In the genomic region with DNA sequence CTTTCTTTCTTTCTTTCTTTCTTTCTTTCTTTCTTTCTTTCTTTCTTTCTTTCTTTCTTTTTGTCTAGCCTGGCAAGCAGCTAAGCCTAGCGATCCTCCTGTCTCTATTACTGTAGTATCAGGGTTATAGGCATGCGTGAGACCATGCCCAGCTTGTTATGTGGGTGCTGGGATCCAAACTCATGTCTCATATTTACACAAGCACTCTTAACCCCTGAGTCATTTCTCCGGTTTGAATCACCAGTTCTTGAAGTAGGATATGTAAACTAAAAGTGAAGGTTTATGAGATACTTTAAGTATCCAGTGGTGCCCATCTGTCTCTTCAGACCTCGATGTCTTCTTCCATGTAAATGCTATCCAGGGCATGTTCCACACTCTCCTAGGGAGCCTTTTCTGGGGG, we compare ENCODE assay signal across 27 mouse cellular contexts. TPM values are rescaled to one million over a fixed set of nuclear protein-coding genes. Genes with fewer than 3 reads are reported as not detected.
DNase-seq lines count a peak whose midpoint lies in the region; ATAC-seq and TF ChIP-seq lines count a peak whose summit lies in the region.
"Had no signal": no experiment of that assay in that cellular context is flagged by ENCODE, and none has a peak within 500 bp of the region (broad histone marks: within the 10 kb centered on the region; RNA-seq: fewer than 3 reads in every experiment).

No protein-coding gene starts in this region.

- H3K79me2 ChIP-seq in myocyte (ENCODE audit: control insufficient read depth, insufficient read depth): no peaks in the 10 kb centered on the region

- ATAC-seq in hindbrain, embryonic 14.5 days (ENCODE audit: low FRiP score): no peak
- ATAC-seq: forebrain, embryonic 13.5 days; forebrain, embryonic 16.5 days; Patski had no signal

- no peak overlapping the region for H3ac ChIP-seq in myocyte (ENCODE audit: control insufficient read depth, insufficient read length)

- no peaks in the 10 kb centered on the region for H3K27me3 ChIP-seq in myocyte (ENCODE audit: control insufficient read depth, insufficient read depth, insufficient read length)
- no peaks in the 10 kb centered on the region for H3K27me3 ChIP-seq in hindbrain, embryonic 14.5 days (ENCODE audit: control insufficient read depth, insufficient read depth, low read length)
- H3K27me3 ChIP-seq: embryonic facial prominence, embryonic 12.5 days; embryonic facial prominence, embryonic 15.5 days; forebrain, embryonic 13.5 days; heart, embryonic 13.5 days; hindbrain, embryonic 15.5 days; Patski had no signal

- H3K9ac ChIP-seq in hindbrain, embryonic 14.5 days: no peak overlapping the region
- H3K9ac ChIP-seq: embryonic facial prominence, embryonic 12.5 days; embryonic facial prominence, embryonic 15.5 days; forebrain, embryonic 13.5 days; heart, embryonic 13.5 days; hindbrain, embryonic 15.5 days had no signal

- H3K27ac ChIP-seq in hindbrain, embryonic 14.5 days: no peak overlapping the region
- H3K27ac ChIP-seq: embryonic facial prominence, embryonic 12.5 days; embryonic facial prominence, embryonic 15.5 days; forebrain, embryonic 10.5 days; forebrain, embryonic 13.5 days; heart, adult 2 months; heart, embryonic 10.5 days; heart, embryonic 13.5 days; hindbrain, embryonic 15.5 days had no signal

- no peak for TF ChIP-seq POLR2A in myocyte (IDR thresholded peaks at IDR 0.05; ENCODE audit: insufficient read length, low read depth)

- no peaks in the 10 kb centered on the region for H3K4me1 ChIP-seq in hindbrain, embryonic 14.5 days (replicated peaks; ENCODE audit: control insufficient read depth, insufficient read depth, low read length)
- H3K4me1 ChIP-seq: embryonic facial prominence, embryonic 15.5 days; forebrain, embryonic 13.5 days; heart, embryonic 13.5 days; hindbrain, embryonic 15.5 days had no signal

- 91% methylated on average over 4 of the region's 4 CpGs for WGBS in hindbrain, embryonic 14.5 days

- no peak overlapping the region for H3K4me3 ChIP-seq in myocyte
- H3K4me3 ChIP-seq in hindbrain, embryonic 14.5 days (replicated peaks; ENCODE audit: low read length): no peak overlapping the region
- H3K4me3 ChIP-seq: embryonic facial prominence, embryonic 12.5 days; embryonic facial prominence, embryonic 15.5 days; erythroblast, embryonic 14.5 days; forebrain, embryonic 10.5 days; forebrain, embryonic 13.5 days; heart, adult 2 months; heart, embryonic 10.5 days; heart, embryonic 13.5 days; hindbrain, embryonic 15.5 days had no signal

- DNase-seq in urinary bladder, postnatal 14 days (ENCODE audit: low spot score): peak; percentile 29
- no peak for DNase-seq in urinary bladder, adult 2 months (ENCODE audit: low spot score)
- DNase-seq in adipocyte (ENCODE audit: low spot score): peak; percentile 19
- no peak for DNase-seq in right cerebral cortex, postnatal 4 days
- no peak for DNase-seq in hindbrain, embryonic 14.5 days (ENCODE audit: low spot score)
- DNase-seq: adrenal gland, adult 2 months; adrenal gland, postnatal 14 days; cerebellum, adult 11 months; cerebellum, adult 2 months; cerebellum, adult 9-11 months; cerebellum, postnatal 25 days; gastrocnemius, postnatal 10 days; gastrocnemius, postnatal 36 days; heart, adult 2 months; heart, postnatal 14 days; heart, postnatal 4 days had no signal

- H3K36me3 ChIP-seq in myocyte (ENCODE audit: control insufficient read depth, insufficient read depth): no peaks in the 10 kb centered on the region
- 0 out of 2 replicates have a peak, but pooled peaks cover 3% of the 10 kb centered on the region for H3K36me3 ChIP-seq in hindbrain, embryonic 14.5 days (replicated peaks; ENCODE audit: control insufficient read depth, insufficient read depth)
- H3K36me3 ChIP-seq: embryonic facial prominence, embryonic 12.5 days; embryonic facial prominence, embryonic 15.5 days; forebrain, embryonic 10.5 days; heart, embryonic 10.5 days; heart, embryonic 13.5 days; hindbrain, embryonic 15.5 days had no signal

- H3K9me3 ChIP-seq in hindbrain, embryonic 14.5 days (ENCODE audit: control insufficient read depth, low read length): no peaks in the 10 kb centered on the region
- H3K9me3 ChIP-seq: embryonic facial prominence, embryonic 12.5 days; embryonic facial prominence, embryonic 15.5 days; forebrain, embryonic 10.5 days; forebrain, embryonic 13.5 days; heart, embryonic 10.5 days; hindbrain, embryonic 15.5 days had no signal

- H3K4me2 ChIP-seq in myocyte (ENCODE audit: low read depth): peak overlapping the region; percentile 64
- no peak overlapping the region for H3K4me2 ChIP-seq in hindbrain, embryonic 14.5 days (replicated peaks)
- H3K4me2 ChIP-seq: embryonic facial prominence, embryonic 12.5 days; embryonic facial prominence, embryonic 15.5 days; forebrain, embryonic 13.5 days; heart, embryonic 13.5 days; hindbrain, embryonic 15.5 days had no signal

TF ChIP-seq in myocyte, 11 proteins besides CTCF, POLR2A, EP300 and RAD21:
- TF ChIP-seq TCF3 (IDR thresholded peaks at IDR 0.05; ENCODE audit: insufficient read length, low read depth) (no peak), USF1 (IDR thresholded peaks at IDR 0.05; ENCODE audit: low read depth) (no peak), E2F4 (IDR thresholded peaks at IDR 0.05; ENCODE audit: insufficient read depth) (no peak), TCF12 (IDR thresholded peaks at IDR 0.05; ENCODE audit: insufficient read depth, poor library complexity, severe bottlenecking) (no peak), POLR2AphosphoS2 (IDR thresholded peaks at IDR 0.05; ENCODE audit: insufficient read length, low read depth) (no peak), SRF (IDR thresholded peaks at IDR 0.05; ENCODE audit: control insufficient read depth, insufficient read length, low read depth) (no peak), REST (IDR thresholded peaks at IDR 0.05; ENCODE audit: insufficient read depth, insufficient read length) (no peak), MYOD1 (IDR thresholded peaks at IDR 0.05; ENCODE audit: control insufficient read depth in 1 of 3, insufficient read length in 2 of 3, low read depth in 2 of 3) (no peak), MYOG (IDR thresholded peaks at IDR 0.05; ENCODE audit: control insufficient read depth in 1 of 3, insufficient read depth in 1 of 3, insufficient read length in 2 of 3, low read depth in 2 of 3) (no peak), CEBPB (IDR thresholded peaks at IDR 0.05; ENCODE audit: insufficient read depth, poor library complexity, severe bottlenecking) (no peak), MAX (IDR thresholded peaks at IDR 0.05; ENCODE audit: low read depth) (no peak)
TF ChIP-seq in myocyte: peak in this region for 0.

RNA-seq across cellular contexts. Expression of a gene that starts 8.6 kb away (rescaled TPM):
- 3.1 and 3.3 TPM in 2 replicates for polyA plus RNA-seq in urinary bladder, adult 2 months (2012; rRNA removed)
- polyA plus RNA-seq in myocyte (2012; fragmentation: generic; extraction: Trizol): 0.23 TPM
- polyA plus RNA-seq in hindbrain, embryonic 14.5 days (2014; fragmentation: Nextera tagmentation; extraction: Ambion mirVana): 187 and 200 TPM in 2 replicates
- polyA plus RNA-seq: erythroblast, embryonic 14.5 days had no signal

RNA-seq across cellular contexts. Expression of a gene that starts 39.0 kb away (rescaled TPM):
- polyA plus RNA-seq in urinary bladder, adult 2 months (2012; rRNA removed): 0.15 TPM in 1 of 2 replicates, not detected in the other
- polyA plus RNA-seq in myocyte (2012; fragmentation: generic; extraction: Trizol): 0.17 TPM
- 0.87 and 1.2 TPM in 2 replicates for polyA plus RNA-seq in hindbrain, embryonic 14.5 days (2014; fragmentation: Nextera tagmentation; extraction: Ambion mirVana)
- polyA plus RNA-seq: adrenal gland, adult 2 months; cerebellum, adult 2 months; erythroblast, embryonic 14.5 days; heart, adult 2 months had no signal

RNA-seq across cellular contexts. Expression of a gene that starts 39.9 kb away (rescaled TPM):
- polyA plus RNA-seq in urinary bladder, adult 2 months (2012; rRNA removed): 22.8 and 26.0 TPM in 2 replicates
- polyA plus RNA-seq in myocyte (2012; fragmentation: generic; extraction: Trizol): 30.7 TPM
- 25.5 and 25.9 TPM in 2 replicates for polyA plus RNA-seq in hindbrain, embryonic 14.5 days (2014; fragmentation: Nextera tagmentation; extraction: Ambion mirVana)

RNA-seq across cellular contexts. Expression of a gene that starts 53.1 kb away (rescaled TPM):
- 41.7 and 46.7 TPM in 2 replicates for polyA plus RNA-seq in urinary bladder, adult 2 months (2012; rRNA removed)
- 46.4 TPM for polyA plus RNA-seq in myocyte (2012; fragmentation: generic; extraction: Trizol)
- polyA plus RNA-seq in hindbrain, embryonic 14.5 days (2014; fragmentation: Nextera tagmentation; extraction: Ambion mirVana): 73.6 and 77.4 TPM in 2 replicates

RNA-seq across cellular contexts. Expression of a gene that starts 54.0 kb away (rescaled TPM):
- 80.4 and 89.7 TPM in 2 replicates for polyA plus RNA-seq in urinary bladder, adult 2 months (2012; rRNA removed)
- 64.3 TPM for polyA plus RNA-seq in myocyte (2012; fragmentation: generic; extraction: Trizol)
- polyA plus RNA-seq in hindbrain, embryonic 14.5 days (2014; fragmentation: Nextera tagmentation; extraction: Ambion mirVana): 187 and 191 TPM in 2 replicates

Comparison
In these comparisons a context has a peak if more than half of its experiments do, and no peak if none do; other contexts are left out.
1. DNase-seq: peak in urinary bladder, postnatal 14 days (single experiment) and adipocyte (single experiment); none in urinary bladder, adult 2 months (single experiment), right cerebral cortex, postnatal 4 days (single experiment) and hindbrain, embryonic 14.5 days (single experiment).
2. RNA of a gene that starts 8.6 kb away (polyA plus RNA-seq): 187 to 200 TPM in hindbrain, embryonic 14.5 days; 3.1 to 3.3 TPM in urinary bladder, adult 2 months and 0.23 TPM in myocyte (single experiment); every median in the first group is over 10 times any median in the second.